Mouse (Mus musculus): ENCODE data around the gene Klhl23. TPM values are rescaled to one million over a fixed set of nuclear protein-coding genes. Genes with fewer than 3 reads are reported as not detected.

Gene Klhl23
- 8.7 and 10.2 TPM in 2 replicates for polyA plus RNA-seq (2012; rRNA removed)

GRCm38 (mm10) chr2:69821711-69822110 lies at the start of gene Klhl23:
TSS of gene Klhl23 (plus strand) at chr2:69821944.

GRCm38 (mm10) chr2:69789429-69790069 lies 32.2 kb upstream of the Klhl23 start, which contains the start of the genes Ccdc173 and Phospho2:
TSS of gene Ccdc173 (minus strand) at chr2:69789575.
TSS of gene Phospho2 (plus strand) at chr2:69789623.

GRCm38 (mm10) chr2:69861485-69862091 lies 39.8 kb downstream of the Klhl23 start, which contains the start of gene Ssb:
TSS of gene Ssb (plus strand) at chr2:69861562.

GRCm38 (mm10) chr2:69885451-69886305 lies 63.9 kb downstream of the Klhl23 start, which contains the start of gene Mettl5:
TSS of gene Mettl5 (minus strand) at chr2:69885615.

Other genes starting within 250 kb of the Klhl23 start
- 2.1 and 2.8 TPM in 2 replicates for gene Lrp2, start 235.9 kb upstream of the Klhl23 start, polyA plus RNA-seq (2012; rRNA removed)
- 0.94 and 1.5 TPM in 2 replicates for gene Bbs5, start 174.8 kb upstream of the Klhl23 start, polyA plus RNA-seq (2012; rRNA removed)
- gene Klhl41, start 151.8 kb upstream of the Klhl23 start, polyA plus RNA-seq (2012; rRNA removed): not detected in 2 replicates
- 3.8 and 4.6 TPM in 2 replicates for gene Fastkd1, start 108.4 kb upstream of the Klhl23 start, polyA plus RNA-seq (2012; rRNA removed)
- gene Ppig, start 99.4 kb upstream of the Klhl23 start, polyA plus RNA-seq (2012; rRNA removed): 0.51 and 1.1 TPM in 2 replicates
- gene Ccdc173, start 32.4 kb upstream of the Klhl23 start, polyA plus RNA-seq (2012; rRNA removed): 0.31 TPM in 1 of 2 replicates, not detected in the other
- 89.7 and 96.6 TPM in 2 replicates for gene Phospho2, start 32.3 kb upstream of the Klhl23 start, polyA plus RNA-seq (2012; rRNA removed)
- 0.47 and 0.54 TPM in 2 replicates for gene Ssb, start 39.6 kb downstream of the Klhl23 start, polyA plus RNA-seq (2012; rRNA removed)
- 1.8 and 5.2 TPM in 2 replicates for gene Mettl5, start 63.7 kb downstream of the Klhl23 start, polyA plus RNA-seq (2012; rRNA removed)
- gene Ubr3, start 75.3 kb downstream of the Klhl23 start, polyA plus RNA-seq (2012; rRNA removed): 10.5 and 15.0 TPM in 2 replicates
- 0.77 and 1.3 TPM in 2 replicates for gene Myo3b, start 217.2 kb downstream of the Klhl23 start, polyA plus RNA-seq (2012; rRNA removed)

Measured in ovary, adult 2 months (tissue).